Mouse (Mus musculus) liver, embryonic 15.5 days (tissue): Measurements from ENCODE around the gene Usp20. TPM values are rescaled to one million over a fixed set of nuclear protein-coding genes. Genes with fewer than 3 reads are reported as not detected.

Experiments used
- ATAC-seq: fragments of 200-750 bp; cut with Nextera tagmentation; 2 replicates; pipeline ENCODE4 v1.8.0; 2017; ENCODE audit warnings: moderate number of reproducible peaks, mild to moderate bottlenecking, moderate library complexity; ENCODE audit not compliant: insufficient read depth
- H3K27ac ChIP-seq: fragments of 300-500 bp; sonication (generic); replicated peaks from 2 replicates; pipeline ENCODE4 v1.5.1; 2015; ENCODE audit warnings: mild to moderate bottlenecking, inconsistent platforms
- H3K27me3 ChIP-seq: fragments of 300-500 bp; sonication (generic); 2 replicates; pipeline ENCODE4 v1.6.1; 2015; ENCODE audit warnings: mild to moderate bottlenecking, inconsistent platforms
- H3K36me3 ChIP-seq: fragments of 300-500 bp; sonication (generic); replicated peaks from 2 replicates; pipeline ENCODE4 v1.6.1; 2015; ENCODE audit warnings: moderate library complexity, mild to moderate bottlenecking, inconsistent platforms
- H3K4me1 ChIP-seq: fragments of 300-500 bp; sonication (generic); replicated peaks from 2 replicates; pipeline ENCODE4 v1.6.1; 2015; ENCODE audit warnings: inconsistent platforms
- H3K4me2 ChIP-seq: fragments of 300-500 bp; sonication (generic); 2 replicates; pipeline ENCODE4 v1.6.1; 2015; ENCODE audit warnings: moderate library complexity, mild to moderate bottlenecking, inconsistent platforms
- H3K4me3 ChIP-seq: fragments of 300-500 bp; sonication (generic); replicated peaks from 2 replicates; pipeline ENCODE4 v1.5.1; 2015; ENCODE audit warnings: mild to moderate bottlenecking, inconsistent platforms
- H3K9ac ChIP-seq: fragments of 300-500 bp; sonication (generic); 2 replicates; pipeline ENCODE4 v1.6.1; 2015; ENCODE audit warnings: moderate library complexity, mild to moderate bottlenecking, inconsistent platforms
- H3K9me3 ChIP-seq: fragments of 300-500 bp; sonication (generic); replicated peaks from 2 replicates; pipeline ENCODE4 v1.6.1; 2016; ENCODE audit warnings: inconsistent platforms
- WGBS: fragments of 180-500 bp; shearing (Covaris S2); methylation state at CpG from one replicate; pipeline ENCODE4 v1.1.7; 2015; ENCODE audit warnings: mixed read lengths; ENCODE audit not compliant: insufficient replicate concordance; 5-methylcytosine and 5-hydroxymethylcytosine counted together
- polyA plus RNA-seq: library from polyadenylated mRNA; unstranded; fragments of >200 nt; fragmentation: Nextera tagmentation; extraction: Ambion mirVana; gene quantifications from 2 replicates; pipeline ENCODE4 v1.2.1, GENCODE M21; 2015

Gene Usp20
- polyA plus RNA-seq, 1 experiment from 2014 or later, result 4.3 TPM

GRCm38 (mm10) chr2:31041386-31041785, 59.3 kb downstream of the Usp20 start:
- peaks cover 22% of the 10 kb centered on the region for H3K36me3 ChIP-seq
- no peak for ATAC-seq
- H3K4me2 ChIP-seq, result no peak overlapping the region
- H3K9me3 ChIP-seq, result no peaks in the 10 kb centered on the region
- 78% methylated on average over 6 of the region's 6 CpGs for WGBS
- no peak overlapping the region for H3K9ac ChIP-seq
- H3K4me1 ChIP-seq, result no peaks in the 10 kb centered on the region
- H3K27me3 ChIP-seq, result no peaks in the 10 kb centered on the region
- no peak overlapping the region for H3K4me3 ChIP-seq
- no peak overlapping the region for H3K27ac ChIP-seq

GRCm38 (mm10) chr2:31042881-31043280, 60.8 kb downstream of the Usp20 start:
- H3K4me2 ChIP-seq, result no peak overlapping the region
- H3K9me3 ChIP-seq, result no peaks in the 10 kb centered on the region
- no peak overlapping the region for H3K27ac ChIP-seq
- no peak overlapping the region for H3K4me3 ChIP-seq
- H3K9ac ChIP-seq, result no peak overlapping the region
- 72% methylated on average over 6 of the region's 6 CpGs for WGBS
- H3K36me3 ChIP-seq, result peaks cover 20% of the 10 kb centered on the region
- ATAC-seq, result no peak
- no peaks in the 10 kb centered on the region; the same call in 1 of the 2 replicates for H3K4me1 ChIP-seq
- no peaks in the 10 kb centered on the region for H3K27me3 ChIP-seq

- H3K9me3 ChIP-seq, result no peaks in the 10 kb centered on the region
- peaks cover 15% of the 10 kb centered on the region for H3K36me3 ChIP-seq
- H3K4me1 ChIP-seq, result peaks cover 3% of the 10 kb centered on the region; the same call in 1 of the 2 replicates
- no peaks in the 10 kb centered on the region for H3K27me3 ChIP-seq
- no peak overlapping the region for H3K4me2 ChIP-seq
- no peak for ATAC-seq
- H3K9ac ChIP-seq, result no peak overlapping the region
- H3K4me3 ChIP-seq, result no peak overlapping the region
- WGBS, result 72% methylated on average over 1 of the region's 1 CpGs
- no peak overlapping the region for H3K27ac ChIP-seq
Observed at GRCm38 (mm10) chr2:31043856-31044255, 61.8 kb downstream of the Usp20 start.

- Histone ChIP-seq H3K9me3 (no peaks in the 10 kb centered on the region), H3K27ac (no peak overlapping the region), H3K4me3 (no peak overlapping the region), H3K4me2 (no peak overlapping the region), H3K4me1 (peaks cover 3% of the 10 kb centered on the region; the same call in 1 of the 2 replicates), H3K27me3 (no peaks in the 10 kb centered on the region), H3K9ac (no peak overlapping the region), H3K36me3 (0 out of 2 replicates have a peak, but pooled peaks cover 8% of the 10 kb centered on the region)
- ATAC-seq, result no peak
- 24% methylated on average over 6 of the region's 6 CpGs for WGBS
Observed at GRCm38 (mm10) chr2:31048037-31048436, 66.0 kb downstream of the Usp20 start.

- no peak for ATAC-seq
- Histone ChIP-seq H3K27me3 (no peaks in the 10 kb centered on the region), H3K9me3 (no peaks in the 10 kb centered on the region), H3K4me2 (no peak overlapping the region), H3K9ac (no peak overlapping the region), H3K36me3 (peaks cover 38% of the 10 kb centered on the region), H3K27ac (no peak overlapping the region), H3K4me3 (no peak overlapping the region), H3K4me1 (peaks cover 3% of the 10 kb centered on the region; the same call in 1 of the 2 replicates)
- WGBS, result 78% methylated on average over 10 of the region's 10 CpGs
Observed at GRCm38 (mm10) chr2:31052441-31052840, 70.4 kb downstream of the Usp20 start.

GRCm38 (mm10) chr2:31053426-31053825, 71.3 kb downstream of the Usp20 start:
- Histone ChIP-seq H3K36me3 (peaks cover 43% of the 10 kb centered on the region), H3K4me2 (no peak overlapping the region), H3K4me3 (no peak overlapping the region), H3K9me3 (no peaks in the 10 kb centered on the region), H3K27ac (no peak overlapping the region), H3K9ac (no peak overlapping the region), H3K27me3 (no peaks in the 10 kb centered on the region), H3K4me1 (no peaks in the 10 kb centered on the region)
- 83% methylated on average over 13 of the region's 13 CpGs for WGBS
- ATAC-seq, result no peak

- H3K36me3 ChIP-seq, result peaks cover 43% of the 10 kb centered on the region
- WGBS, result 78% methylated on average over 11 of the region's 11 CpGs
- no peaks in the 10 kb centered on the region for H3K27me3 ChIP-seq
- H3K27ac ChIP-seq, result no peak overlapping the region
- no peak overlapping the region for H3K4me3 ChIP-seq
- no peak for ATAC-seq
- H3K4me2 ChIP-seq, result no peak overlapping the region
- no peak overlapping the region for H3K9ac ChIP-seq
- H3K4me1 ChIP-seq, result no peaks in the 10 kb centered on the region
- H3K9me3 ChIP-seq, result no peaks in the 10 kb centered on the region
Observed at GRCm38 (mm10) chr2:31053851-31054340, 71.8 kb downstream of the Usp20 start.

GRCm38 (mm10) chr2:31056070-31056469, 74.0 kb downstream of the Usp20 start:
- Histone ChIP-seq H3K9me3 (no peaks in the 10 kb centered on the region), H3K36me3 (peaks cover 43% of the 10 kb centered on the region), H3K4me2 (no peak overlapping the region), H3K27ac (no peak overlapping the region), H3K9ac (no peak overlapping the region), H3K4me1 (peaks cover 8% of the 10 kb centered on the region), H3K27me3 (no peaks in the 10 kb centered on the region), H3K4me3 (no peak overlapping the region)
- WGBS, result 87% methylated on average over 3 of the region's 3 CpGs
- no peak for ATAC-seq

GRCm38 (mm10) chr2:31057549-31058177, 75.6 kb downstream of the Usp20 start:
- H3K27me3 ChIP-seq, result no peaks in the 10 kb centered on the region
- peaks cover 23% of the 10 kb centered on the region for H3K4me1 ChIP-seq
- WGBS, result 77% methylated on average over 6 of the region's 6 CpGs
- H3K9ac ChIP-seq, result no peak overlapping the region
- H3K4me3 ChIP-seq, result no peak overlapping the region
- no peak overlapping the region for H3K4me2 ChIP-seq
- no peak for ATAC-seq
- no peak overlapping the region for H3K27ac ChIP-seq
- peaks cover 35% of the 10 kb centered on the region for H3K36me3 ChIP-seq
- H3K9me3 ChIP-seq, result no peaks in the 10 kb centered on the region

GRCm38 (mm10) chr2:31058443-31058842, 76.4 kb downstream of the Usp20 start:
- no peak overlapping the region for H3K4me3 ChIP-seq
- H3K27ac ChIP-seq, result no peak overlapping the region
- peaks cover 32% of the 10 kb centered on the region for H3K36me3 ChIP-seq
- H3K4me2 ChIP-seq, result no peak overlapping the region
- H3K9me3 ChIP-seq, result no peaks in the 10 kb centered on the region
- no peaks in the 10 kb centered on the region for H3K27me3 ChIP-seq
- H3K9ac ChIP-seq, result no peak overlapping the region
- peaks cover 26% of the 10 kb centered on the region for H3K4me1 ChIP-seq
- ATAC-seq, result no peak
- WGBS, result 69% methylated on average over 4 of the region's 4 CpGs

- no peak for ATAC-seq
- H3K9me3 ChIP-seq, result no peaks in the 10 kb centered on the region
- no peak overlapping the region for H3K4me3 ChIP-seq
- H3K4me2 ChIP-seq, result peak overlapping the region; percentile 60; the same call in 1 of the 2 replicates
- H3K9ac ChIP-seq, result no peak overlapping the region
- WGBS, result 52% methylated on average over 1 of the region's 1 CpGs
- no peaks in the 10 kb centered on the region for H3K27me3 ChIP-seq
- peaks cover 26% of the 10 kb centered on the region for H3K4me1 ChIP-seq
- no peak overlapping the region for H3K27ac ChIP-seq
- peaks cover 22% of the 10 kb centered on the region for H3K36me3 ChIP-seq
Observed at GRCm38 (mm10) chr2:31060271-31060670, 78.2 kb downstream of the Usp20 start.
